Mouse (Mus musculus) kidney, adult 9 months (tissue): Measurements from ENCODE around the gene Fbxo21.

ENCODE experiments used
- DNase-seq: peaks from one replicate; pipeline ENCODE4 v3.0.0; 2022

Gene Fbxo21

DNA sequence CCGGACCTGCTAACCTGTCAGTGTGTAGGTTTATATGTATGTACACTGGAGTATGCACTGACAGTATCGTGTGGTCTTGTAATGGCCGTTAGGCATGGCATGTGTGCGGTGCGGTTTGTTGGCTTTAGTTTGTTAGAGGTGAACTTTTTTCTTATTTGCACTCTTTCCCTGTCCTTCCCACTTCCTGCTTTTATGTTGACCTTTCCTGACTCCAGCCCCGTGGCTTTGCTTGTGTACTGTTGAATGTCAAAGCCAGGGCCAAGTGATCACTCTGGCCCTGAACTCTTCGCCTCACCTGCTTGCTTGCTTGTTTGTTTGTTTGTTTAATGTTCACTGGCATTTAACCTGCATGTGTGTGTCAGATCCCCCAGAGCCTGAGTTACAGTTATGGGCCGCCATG is 4.4 kb downstream of the Fbxo21 start:
- DNase-seq, result no peak

DNA sequence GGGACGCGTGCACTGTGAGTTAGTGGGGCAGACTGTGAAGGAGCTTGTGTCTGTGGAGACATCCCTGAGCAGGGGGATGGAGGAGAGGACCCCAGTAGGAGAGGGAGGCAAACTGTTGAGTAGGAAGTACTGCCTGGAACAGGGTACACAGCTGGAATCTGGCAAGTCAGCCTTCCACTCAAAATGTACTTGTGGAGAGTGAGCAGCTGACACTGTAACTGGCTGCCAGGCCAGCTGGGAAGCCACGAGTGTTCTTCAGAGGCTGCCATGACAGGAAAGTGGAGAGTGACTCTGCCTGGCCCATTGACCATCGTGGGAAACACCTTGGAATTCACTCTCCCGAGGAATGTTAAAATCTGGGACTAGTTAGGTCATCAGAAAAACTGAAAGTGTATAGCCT is 5.4 kb downstream of the Fbxo21 start:
- no peak for DNase-seq

DNA sequence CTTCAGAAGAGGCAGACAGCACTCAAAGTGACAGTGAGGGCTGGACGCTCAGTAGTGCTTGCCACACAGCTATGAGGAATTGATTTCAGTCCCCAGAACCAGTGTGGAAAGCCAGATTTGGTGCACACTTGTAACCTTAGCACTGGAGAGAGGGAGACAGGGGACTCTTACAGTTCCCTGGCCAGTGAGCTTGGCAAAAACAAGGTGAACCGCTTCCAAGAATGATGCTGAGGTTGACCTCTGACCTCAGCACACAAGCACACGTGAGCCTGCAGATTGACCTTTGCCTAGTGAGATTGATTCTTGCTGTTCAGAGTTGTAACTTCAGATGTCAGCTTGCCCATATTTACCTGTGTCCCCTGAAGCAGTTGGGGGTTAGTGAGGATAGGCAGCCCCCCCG is 9.8 kb downstream of the Fbxo21 start:
- peak; percentile 92 for DNase-seq

DNA sequence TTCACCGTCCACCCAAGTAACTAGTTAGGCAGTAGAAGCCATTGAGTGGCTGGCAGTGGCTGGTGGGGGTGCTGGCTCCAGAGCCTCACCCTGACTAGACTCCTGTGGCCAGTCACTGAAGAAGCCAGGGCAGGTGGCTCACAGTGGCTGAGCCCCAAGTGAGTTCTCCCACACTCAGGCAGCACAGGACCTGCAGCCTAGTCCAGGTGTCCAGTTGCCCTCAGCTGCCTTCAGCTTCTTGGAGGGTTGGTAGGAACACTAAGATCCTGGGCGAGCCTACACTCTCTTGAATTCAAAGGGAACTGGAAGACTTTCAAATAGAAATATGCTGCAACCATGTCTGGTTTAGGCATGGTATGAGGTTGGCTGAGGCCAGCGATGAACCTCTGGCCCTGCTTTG is 11.4 kb downstream of the Fbxo21 start:
- DNase-seq, result no peak

DNA sequence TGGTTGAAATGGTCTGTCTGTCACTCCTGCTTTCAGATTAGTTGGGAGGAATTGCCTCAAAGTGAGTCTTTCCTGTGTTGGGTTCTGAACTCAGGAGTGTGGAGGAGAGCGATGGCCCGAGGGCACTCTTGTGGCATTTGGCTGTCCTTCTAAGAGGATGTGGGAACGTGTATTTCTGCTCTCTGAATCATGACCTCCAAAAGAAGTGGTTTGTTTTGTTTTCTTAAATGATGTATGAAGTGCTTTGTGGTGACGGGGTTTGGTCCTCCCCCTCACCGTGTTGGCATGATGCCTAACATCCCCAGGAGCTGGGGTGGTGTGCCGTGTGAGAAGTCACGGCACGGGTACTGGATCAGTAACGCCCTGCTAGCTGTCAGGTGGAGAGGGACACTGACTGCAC is 11.8 kb downstream of the Fbxo21 start:
- DNase-seq, result no peak

DNA sequence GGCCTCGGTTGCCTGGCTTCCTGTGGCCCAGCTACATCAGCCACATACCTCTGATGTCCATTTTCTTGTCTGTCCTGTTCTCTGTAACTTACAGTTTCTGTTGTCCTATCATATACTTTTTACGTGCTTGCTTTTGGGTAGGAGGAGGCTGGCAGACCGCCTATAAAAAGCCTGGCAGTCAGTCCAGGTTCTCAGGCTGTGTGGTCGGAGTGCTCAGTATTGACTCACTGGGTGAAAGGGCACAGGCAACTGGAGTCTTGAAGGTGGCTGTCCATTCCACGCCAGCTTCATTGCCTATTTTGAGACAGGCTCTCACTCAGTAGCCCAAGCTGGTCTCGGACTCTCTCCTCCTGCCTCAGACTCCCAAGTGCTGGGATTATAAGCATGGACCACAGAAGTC is 13.2 kb downstream of the Fbxo21 start:
- peak; percentile 68 for DNase-seq

DNA sequence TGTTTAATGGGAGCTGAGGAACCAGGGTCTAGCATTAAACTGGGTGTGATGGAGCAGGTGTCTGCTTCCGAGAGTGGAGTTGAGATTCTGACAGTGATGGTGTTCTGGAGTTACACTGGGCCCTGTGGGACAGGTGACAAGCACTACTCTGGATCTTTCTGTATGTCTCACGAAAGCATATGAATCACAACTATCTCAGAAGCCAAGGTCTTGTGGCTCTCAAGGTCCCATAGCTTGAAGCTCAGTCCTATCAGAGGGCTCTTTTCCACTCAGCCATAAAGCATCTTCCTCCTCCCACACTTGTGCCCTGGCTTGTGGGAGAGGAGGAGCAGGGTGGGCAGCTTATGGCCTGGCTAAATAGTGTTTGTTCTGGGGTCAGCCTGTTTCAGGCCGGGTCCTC is 14.4 kb downstream of the Fbxo21 start:
- DNase-seq, result no peak

DNA sequence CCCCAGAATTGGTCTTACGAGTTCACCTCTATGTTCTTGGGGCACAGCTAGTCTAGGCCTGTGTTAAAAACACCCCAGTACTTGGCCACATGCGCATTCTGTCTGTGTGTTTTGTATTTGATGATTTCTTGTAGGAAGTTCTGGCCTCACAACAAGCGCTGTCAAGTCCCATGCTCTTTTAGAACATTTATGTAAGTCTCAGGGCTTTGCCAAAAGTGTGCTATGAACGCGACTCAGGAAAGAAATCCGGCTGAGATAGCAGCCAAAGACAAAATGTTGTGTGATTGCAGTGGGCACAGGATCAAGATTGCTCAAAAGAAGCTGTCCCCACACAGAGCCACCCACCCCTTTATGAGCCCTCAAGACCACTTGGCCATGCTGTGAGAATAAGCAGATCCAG is 17.0 kb downstream of the Fbxo21 start:
- no peak for DNase-seq

DNA sequence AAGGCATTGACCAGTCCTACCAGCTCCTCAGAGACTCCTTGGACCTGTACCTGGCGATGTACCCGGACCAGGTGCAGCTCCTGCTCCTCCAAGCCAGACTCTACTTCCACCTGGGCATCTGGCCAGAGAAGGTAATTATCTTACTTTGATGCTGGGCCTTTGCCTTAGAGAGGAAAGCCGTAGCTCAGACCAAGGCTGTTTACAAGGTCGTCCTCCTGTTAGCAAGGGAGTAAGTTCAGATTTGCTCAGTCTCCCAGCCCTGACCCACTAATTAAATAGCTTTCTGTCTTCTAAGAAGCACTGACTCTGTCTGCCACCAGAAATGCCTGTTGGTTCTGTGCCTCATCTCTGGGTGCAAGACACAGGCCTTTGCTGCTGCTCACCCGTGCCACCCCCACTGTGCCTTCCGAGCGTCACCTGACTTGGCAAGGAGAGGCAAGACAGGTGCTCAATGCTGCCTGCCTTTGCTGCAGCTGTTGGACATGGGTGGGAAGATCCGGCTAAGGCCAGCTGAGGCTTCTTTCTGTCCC is 18.9 kb downstream of the Fbxo21 start:
- DNase-seq, result peak; percentile 74

DNA sequence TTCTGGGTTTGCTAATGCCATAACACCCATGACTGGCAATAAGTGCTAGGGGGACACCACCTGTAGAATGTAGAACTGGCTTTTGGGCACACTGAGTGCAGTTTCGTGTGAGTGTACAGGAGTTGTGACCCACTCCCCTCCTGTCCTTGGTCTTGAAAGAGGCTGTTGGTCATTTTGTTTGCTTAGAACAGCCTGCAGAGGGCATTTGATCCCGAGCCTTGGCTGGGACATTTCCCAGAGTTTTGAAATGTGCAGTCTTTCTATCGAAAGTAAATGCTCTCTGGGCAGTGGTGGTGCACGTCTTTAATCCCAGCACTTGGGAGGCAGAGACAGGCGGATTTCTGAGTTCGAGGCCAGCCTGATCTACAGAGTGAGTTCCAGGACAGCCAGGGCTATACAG is 19.4 kb downstream of the Fbxo21 start:
- no peak for DNase-seq

DNA sequence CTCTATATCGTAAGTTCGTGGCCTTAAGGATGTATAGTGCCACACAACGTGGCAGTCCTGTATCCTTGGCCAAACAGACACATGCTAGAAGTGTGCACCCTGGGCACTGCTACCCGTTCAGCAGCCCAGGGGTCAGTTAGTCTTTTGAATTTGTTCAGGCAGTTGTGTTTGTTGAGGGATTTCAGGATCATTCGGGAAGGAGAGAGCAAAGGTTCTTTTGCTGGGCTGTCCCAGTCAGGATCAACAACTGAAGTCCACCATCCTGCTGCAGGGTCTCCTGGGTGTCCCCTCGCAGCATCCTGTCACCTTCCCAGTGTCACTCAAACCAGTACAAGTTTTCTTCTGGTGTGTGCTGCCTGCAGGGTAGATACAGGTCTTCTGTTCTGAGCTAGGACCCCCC is 20.1 kb downstream of the Fbxo21 start:
- no peak for DNase-seq

DNA sequence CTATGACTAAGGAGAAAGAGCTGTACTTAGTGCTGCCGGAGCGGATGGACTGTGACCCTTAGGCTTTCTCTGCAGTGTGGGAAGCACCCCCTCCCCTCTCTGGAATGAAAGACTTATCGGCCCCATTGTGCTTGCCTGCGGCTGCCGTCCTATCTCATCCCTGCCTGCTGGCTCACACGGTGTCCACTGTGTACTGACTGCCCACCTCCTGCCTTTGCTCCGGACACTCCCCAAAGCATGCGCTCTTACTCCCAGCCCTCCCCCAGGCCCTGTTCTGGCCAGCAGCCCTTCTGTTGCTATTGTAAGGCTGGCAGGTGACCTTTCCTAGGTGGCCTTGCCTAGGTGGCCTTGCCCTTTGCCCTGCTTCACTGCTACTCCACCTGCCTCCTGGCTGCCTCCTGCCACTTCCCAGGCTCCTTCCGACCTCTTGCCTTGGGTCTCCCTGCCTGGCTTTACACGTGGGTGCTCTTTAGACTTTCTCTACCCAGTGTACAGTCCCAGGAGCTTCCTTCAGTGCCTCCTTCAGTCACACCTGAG is 21.0 kb downstream of the Fbxo21 start:
- peak; percentile 82 for DNase-seq

DNA sequence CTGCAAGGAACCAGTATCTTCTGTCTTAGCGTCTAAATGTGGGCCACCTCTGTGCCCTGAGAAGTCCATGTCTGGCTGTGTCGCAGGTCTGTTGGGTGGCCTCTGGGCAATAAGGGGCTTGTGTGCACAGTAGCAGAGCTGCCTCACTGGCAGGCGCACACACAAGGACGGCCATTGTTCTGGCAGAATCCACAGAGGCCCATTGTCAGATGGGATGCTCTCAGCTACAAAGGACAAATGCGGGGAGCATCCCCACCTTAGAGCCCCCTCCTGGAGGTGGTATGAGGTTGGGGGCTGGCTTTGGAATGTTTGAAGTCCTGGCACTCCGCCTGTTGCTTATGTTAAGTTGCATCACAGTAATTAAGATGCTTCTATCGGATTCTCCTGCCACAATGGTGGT is 22.5 kb downstream of the Fbxo21 start:
- DNase-seq, result no peak

DNA sequence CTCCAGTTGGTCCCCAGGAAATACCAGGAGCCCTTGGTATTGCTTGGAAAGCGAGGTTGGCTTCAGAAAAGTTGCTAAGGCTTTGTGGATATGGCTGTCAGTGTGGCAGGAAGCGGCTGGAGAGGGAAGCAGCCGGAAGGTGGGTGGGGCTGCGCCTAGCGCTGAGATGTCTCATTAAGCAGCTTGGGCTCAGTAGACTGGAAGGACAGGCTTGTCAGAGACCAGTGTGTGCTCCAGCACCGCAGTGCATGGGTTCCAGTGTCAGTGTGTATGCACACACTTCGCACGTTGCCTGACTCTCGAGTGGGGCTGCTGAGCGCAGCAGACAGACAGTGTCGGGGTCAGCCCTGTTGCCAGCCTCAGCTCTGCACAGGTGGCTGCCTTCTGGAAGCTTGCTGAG is 23.1 kb downstream of the Fbxo21 start:
- DNase-seq, result no peak

DNA sequence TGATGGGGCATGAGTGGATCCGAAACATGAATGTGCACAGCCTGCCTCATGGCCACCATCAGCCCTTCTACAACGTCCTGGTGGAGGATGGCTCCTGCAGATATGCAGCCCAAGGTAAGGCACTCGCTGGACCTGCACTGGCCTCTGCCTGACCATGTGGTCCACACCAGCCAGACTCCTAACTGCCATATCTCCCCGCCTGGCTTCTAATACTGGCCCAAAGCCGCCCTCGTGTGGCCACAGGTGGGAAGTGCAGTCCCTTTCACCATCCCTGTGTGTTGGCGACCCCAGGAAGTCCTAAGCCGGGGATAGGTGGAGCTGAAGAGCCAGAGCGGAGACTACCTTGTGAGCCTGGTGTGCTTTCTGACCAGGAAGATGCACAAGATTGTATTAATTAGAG is 25.5 kb downstream of the Fbxo21 start:
- DNase-seq, result peak; percentile 74

DNA sequence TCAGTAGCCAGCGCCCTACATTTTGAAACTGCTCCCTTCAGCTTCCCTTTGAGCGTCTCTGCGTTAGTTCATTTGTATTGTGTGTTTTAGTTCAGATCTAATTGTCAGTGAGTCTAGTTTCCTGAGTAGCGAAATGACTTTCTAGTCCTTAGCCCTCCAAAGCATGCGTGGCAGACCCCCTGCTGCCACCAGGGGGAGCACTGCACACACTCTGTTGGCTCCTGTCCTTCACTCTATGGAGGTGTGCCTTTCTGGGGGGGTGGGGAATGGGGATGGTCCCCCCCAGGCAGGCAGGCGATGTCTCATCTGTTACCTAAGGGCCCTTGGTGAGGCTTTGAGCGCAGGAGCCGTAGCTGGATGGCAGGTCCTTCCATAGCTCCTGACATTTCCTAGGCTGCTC is 28.1 kb downstream of the Fbxo21 start:
- peak; percentile 62 for DNase-seq

DNA sequence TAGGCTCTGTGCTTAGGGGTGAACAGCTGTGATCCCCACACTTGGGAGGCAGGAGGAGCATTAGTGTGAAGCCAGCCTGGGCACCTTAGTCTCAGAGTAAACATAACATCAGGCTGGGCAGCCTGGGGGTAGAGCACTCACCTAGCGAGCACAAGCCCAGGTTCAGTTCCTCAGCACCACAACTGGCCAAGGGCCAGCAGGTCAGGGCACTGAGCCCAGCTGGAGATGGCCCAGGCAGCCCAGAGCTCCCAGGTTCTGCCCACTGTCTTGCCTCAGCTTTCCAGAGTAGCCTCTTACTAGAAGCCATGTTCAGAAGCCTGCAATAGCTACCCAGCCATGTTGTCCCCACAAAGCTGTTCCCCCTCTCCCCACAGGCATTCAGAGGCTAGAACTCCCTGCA is 29.2 kb downstream of the Fbxo21 start:
- peak; percentile 61 for DNase-seq

DNA sequence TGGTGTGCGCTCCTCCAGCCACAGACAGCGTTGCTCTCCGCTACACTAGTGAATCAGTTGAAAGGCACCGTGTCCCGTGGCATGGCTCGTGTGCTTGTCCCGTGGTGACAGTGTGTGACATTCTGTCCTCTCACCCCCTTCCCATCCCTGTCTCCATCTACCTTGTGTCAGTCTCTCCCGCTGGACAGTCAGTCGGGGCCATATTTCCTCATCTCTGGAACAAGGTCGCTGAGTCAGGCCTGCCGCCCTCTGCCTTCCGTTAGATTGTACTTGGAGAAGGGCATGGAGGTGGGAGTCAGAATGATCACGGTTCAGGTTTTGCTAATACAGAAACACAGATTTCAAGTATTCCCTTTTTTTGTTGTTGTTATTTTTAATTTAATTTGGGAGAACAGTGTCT is 31.8 kb downstream of the Fbxo21 start:
- no peak for DNase-seq

DNA sequence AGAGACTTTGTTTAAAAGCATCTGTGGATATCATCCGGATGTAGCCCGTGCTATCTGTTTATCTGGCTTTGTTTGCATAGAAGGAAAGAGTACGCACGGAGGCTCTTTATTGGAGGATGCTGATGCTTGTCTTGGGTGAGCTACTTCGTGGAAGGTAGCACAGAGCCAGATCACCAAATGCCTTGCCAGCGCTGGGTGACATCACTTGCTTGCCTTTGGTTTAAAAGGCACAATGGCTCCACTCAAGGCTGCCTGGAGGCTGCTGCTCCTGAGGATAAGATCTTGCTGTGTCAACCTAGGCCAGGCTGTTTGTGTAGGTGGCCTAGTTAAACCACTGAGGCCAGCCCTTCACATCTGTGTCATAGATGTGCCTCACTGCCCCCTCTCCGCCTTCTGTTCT is 34.3 kb downstream of the Fbxo21 start:
- no peak for DNase-seq

DNA sequence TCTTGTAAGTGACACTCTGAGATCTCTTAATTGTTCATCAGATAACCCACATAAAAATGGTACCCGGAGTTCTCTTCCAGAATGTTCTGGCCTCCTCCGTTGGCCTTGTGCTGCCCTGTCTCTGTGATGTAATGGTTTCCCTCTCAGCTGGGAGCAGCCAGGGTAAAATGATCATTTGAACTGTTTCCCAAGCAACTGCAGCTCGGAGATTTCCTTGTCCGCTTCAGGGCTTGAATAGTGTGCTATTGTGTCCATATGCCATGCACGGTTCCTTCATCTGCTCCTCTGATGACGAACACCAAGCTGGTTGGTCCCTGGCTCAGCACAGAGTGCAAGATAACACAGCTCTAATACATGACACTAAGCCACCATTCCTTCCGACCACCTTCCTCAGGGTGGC is 35.3 kb downstream of the Fbxo21 start:
- DNase-seq, result no peak

DNA sequence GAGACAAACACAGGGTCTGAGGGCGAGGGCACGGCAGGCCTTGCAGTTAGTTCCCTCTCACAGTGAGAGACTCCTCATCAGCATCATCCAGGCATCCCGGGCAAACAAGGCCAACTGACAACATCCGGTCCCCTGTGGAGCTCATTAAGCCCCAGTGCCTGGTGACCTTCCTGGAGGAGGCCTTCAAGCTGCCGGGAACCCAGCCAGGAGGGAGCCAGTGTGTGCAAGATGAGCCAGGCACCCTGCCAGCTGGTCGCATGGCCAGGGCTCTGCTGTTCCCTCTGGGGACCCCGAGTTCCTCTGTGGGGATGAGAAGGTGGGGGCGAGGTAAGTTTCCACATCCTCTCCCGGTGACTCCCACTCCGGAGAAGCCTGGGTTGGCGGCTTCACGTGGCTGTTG is 38.5 kb downstream of the Fbxo21 start:
- peak; percentile 87 for DNase-seq

DNA sequence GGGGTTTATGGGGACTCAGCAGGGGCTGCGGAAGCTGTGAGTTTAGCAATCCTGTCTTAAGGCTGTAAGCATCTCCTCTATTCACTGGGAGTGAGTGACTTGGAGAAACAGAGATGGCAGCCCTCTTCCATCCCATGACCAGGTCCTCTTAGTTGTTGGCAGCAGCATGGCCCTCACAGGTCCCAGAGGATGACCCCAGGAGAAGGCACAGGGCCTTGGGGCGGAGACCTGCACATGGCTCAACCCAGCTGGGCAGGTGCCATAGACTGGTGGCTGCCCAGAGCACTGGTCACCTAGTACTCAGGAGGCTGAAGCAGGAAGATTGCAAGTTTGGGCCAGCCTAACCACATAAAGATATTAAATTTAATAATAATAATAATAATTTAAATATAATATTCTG is 39.1 kb downstream of the Fbxo21 start:
- no peak for DNase-seq

DNA sequence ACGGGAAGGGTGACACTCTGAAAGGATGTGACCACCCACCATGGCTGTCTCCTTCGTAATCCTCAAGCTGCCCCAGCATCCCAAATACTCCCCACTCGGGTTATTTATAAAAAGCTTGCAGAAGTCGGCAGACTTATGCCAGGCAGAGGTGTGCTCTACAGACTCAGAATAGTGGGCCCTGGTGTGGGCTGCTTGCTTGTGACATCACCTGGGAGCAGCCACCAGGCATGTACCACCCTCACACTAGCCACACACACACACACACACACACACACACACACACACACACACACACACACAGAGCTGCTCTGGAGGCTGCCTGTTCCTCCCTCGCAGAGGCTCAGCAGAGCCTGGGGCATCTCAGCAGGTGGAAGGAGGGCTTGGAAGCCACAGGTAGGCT is 41.0 kb downstream of the Fbxo21 start:
- no peak for DNase-seq

DNA sequence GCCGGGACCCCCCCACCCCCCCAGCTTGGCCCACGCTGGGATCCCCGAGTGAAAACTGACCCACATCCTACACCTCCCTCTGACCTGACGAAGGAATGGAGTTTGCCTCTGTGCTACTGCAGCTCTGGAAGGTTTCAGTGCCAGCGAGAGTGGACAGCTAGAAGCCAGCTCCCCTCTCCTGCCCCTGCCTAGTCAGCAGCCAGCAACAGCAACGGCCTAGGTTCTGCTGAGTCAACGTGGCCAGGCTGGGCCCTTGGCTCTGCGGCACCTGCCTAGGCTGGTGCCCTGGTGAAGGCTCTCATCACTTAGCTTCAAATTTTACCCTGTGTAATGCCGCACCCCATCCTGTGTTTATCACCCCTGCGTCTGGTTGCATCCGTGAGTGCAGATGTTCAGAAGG is 43.4 kb downstream of the Fbxo21 start:
- DNase-seq, result no peak

DNA sequence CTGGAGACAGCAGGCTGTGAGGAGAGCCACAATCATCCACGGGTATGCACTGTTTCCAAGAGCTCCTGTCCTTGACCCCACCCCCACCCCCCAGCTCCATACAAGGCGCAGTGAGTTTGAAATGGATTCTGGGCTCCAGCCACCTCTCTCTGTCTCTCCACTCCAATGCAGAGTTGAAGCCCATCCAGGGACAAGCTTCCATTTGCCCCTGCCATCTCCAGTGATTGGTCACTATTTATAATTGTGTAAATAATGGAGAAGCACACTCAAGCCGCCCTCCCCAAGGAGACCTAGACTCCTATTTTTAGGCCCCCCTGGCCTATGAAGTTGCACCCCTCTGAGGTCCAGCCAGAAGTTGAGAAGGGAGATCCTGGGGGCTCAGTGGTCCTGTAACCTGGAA is 46.5 kb downstream of the Fbxo21 start:
- no peak for DNase-seq

DNA sequence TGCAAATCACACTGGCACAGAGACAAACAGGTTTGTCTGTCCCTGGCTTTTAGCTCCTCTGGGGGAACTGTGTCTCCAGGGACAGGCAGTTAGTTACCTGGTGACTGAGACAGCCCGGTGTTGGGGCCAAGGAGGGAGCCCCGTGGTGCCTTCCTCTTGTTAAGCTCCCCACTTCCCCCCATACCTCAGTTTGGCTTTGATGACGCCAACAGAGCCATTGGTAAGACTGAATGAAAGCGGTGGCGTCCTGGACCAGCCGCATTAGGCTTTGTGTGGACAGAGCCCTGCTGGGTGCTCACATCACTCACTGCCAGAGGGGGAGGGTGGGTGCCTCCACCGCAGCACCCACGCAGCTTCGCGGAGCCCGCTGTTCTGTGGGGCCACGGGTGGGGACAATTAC is 49.4 kb downstream of the Fbxo21 start:
- DNase-seq, result no peak
